Mouse (Mus musculus) spleen, embryonic (tissue): ENCODE data around the gene Iqgap2.

Experiments
- CTCF ChIA-PET: fragments of 350-600 bp; sonication (Branson Sonifier 250); formaldehyde crosslinking; loops from one replicate; lab custom pipeline; 2022; lab: Charles Lee

Gene Iqgap2

DNA sequence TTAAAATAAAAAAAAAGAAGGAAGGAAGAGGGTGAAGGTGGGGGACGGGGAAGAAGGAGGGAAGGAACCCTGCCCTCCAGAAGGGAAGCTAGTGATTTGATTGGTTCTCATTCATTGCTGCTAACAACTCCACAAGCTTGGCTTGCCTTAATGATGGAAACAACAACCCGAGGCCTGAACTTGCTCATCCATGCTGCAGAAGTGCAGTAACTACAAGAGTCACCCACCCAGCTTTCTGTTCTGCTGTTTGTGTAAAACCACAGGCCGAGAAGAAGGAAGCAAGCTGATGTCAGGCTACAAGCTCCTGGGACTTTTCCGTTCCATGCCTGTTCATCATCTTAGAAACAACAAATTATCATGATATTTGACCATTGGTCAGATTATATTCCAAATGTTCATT lies 176.4 kb downstream of the Iqgap2 start:
- CTCF ChIA-PET = no interaction called here

DNA sequence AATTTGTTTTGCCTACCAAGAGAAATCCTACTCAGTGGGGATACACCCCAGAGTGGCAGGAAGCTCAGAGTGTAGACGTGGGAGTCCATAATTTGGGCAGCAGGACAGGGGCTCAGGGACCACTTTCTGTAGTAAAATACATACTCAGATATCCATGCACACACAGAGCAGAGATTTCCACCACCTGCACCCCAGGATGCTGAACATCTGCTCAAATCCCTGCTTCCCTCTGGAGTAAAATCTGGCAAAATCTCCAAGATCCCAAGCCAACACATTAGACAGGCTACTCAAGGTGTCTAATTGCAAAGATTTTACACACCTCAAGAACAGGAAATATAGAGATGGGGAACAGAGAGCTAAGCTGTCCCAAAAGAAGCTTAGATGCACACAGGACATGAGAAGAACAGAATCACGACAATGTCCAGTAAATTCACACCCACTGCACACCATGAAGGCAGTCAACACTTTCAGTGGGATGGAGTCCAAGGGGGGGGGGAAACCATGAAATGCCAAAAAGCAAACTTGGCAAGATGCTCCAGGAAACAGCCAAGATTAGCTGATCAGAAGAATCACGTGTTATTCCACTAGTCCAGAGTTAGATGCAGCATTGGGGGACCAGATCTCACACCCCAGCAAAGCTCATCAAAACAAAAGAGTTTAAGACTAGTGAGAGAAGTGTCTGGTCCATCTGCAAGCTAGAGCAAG lies 177.3 kb downstream of the Iqgap2 start:
- CTCF ChIA-PET = interaction anchor here (0.6 kb wide), 1 partner anchor 204 kb away, joined by 9 read pairs; no protein-coding TSS in a partner anchor

GRCm38 (mm10) chr13:95712570-95713268 lies 179.0 kb downstream of the Iqgap2 start:
- CTCF ChIA-PET = no interaction called here

DNA sequence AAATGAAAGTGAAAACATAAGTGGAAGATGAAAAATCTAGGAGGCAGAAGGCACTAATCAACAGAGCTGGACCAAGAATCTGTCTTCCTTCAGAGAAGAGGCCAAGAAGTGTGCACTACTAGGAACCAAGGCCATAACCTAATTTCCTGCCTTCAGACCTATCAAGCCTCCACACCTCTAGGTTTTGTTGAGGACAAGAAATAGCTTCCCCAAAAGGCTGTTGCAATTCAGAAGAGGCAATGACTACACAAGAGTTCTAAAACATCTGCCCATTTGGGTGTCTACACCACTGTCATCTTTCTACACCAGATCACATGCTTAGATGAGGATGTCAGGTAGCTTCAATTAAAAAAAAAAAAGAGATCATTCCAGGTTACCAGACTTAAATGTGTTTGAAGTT lies 179.7 kb downstream of the Iqgap2 start:
- CTCF ChIA-PET = interaction anchor here (0.5 kb wide), 1 partner anchor 908 kb away, joined by 3 read pairs; no protein-coding TSS in a partner anchor

- CTCF ChIA-PET = no interaction called here
Observed at GRCm38 (mm10) chr13:95705589-95705988, 186.1 kb downstream of the Iqgap2 start.

- CTCF ChIA-PET = no interaction called here
Observed at GRCm38 (mm10) chr13:95703376-95703775, 188.3 kb downstream of the Iqgap2 start.

GRCm38 (mm10) chr13:95697874-95698273 lies 193.8 kb downstream of the Iqgap2 start:
- CTCF ChIA-PET = interaction anchor here (0.6 kb wide), 1 partner anchor 11 kb away, joined by 3 read pairs; no protein-coding TSS in a partner anchor

GRCm38 (mm10) chr13:95696654-95697163 lies 195.0 kb downstream of the Iqgap2 start, which contains the start of gene F2rl2:
Gene F2rl2 (plus strand): TSS chr13:95696853.
- CTCF ChIA-PET = no interaction called here

- CTCF ChIA-PET = no interaction called here
Observed at GRCm38 (mm10) chr13:95696120-95696653, 195.5 kb downstream of the Iqgap2 start.

GRCm38 (mm10) chr13:95692201-95692600 lies 199.5 kb downstream of the Iqgap2 start:
- CTCF ChIA-PET = no interaction called here

DNA sequence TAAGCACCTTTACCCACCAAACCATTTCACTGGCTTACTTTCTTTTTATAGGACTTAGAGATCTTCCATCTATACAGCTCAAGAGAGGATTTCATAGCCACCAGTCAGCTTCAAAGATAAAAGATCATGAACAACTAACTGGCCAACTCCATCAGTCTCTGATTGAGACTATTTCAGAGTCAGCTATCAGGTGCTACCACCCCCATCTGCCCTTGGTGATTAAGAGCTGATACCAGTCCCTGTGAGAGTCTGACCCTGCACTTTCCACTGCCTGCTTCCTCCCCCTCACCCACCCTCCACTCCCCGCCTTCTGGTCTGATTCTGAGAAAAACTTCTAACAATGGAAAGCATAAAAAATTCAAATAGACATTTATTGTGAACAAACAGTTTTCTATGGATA lies 203.1 kb downstream of the Iqgap2 start:
- CTCF ChIA-PET = no interaction called here

- CTCF ChIA-PET = interaction anchor here (0.7 kb wide), 1 partner anchor 67 kb away, joined by 3 read pairs; the partner anchor contains the start of gene F2r
Observed at GRCm38 (mm10) chr13:95685736-95686135, 206.0 kb downstream of the Iqgap2 start.

DNA sequence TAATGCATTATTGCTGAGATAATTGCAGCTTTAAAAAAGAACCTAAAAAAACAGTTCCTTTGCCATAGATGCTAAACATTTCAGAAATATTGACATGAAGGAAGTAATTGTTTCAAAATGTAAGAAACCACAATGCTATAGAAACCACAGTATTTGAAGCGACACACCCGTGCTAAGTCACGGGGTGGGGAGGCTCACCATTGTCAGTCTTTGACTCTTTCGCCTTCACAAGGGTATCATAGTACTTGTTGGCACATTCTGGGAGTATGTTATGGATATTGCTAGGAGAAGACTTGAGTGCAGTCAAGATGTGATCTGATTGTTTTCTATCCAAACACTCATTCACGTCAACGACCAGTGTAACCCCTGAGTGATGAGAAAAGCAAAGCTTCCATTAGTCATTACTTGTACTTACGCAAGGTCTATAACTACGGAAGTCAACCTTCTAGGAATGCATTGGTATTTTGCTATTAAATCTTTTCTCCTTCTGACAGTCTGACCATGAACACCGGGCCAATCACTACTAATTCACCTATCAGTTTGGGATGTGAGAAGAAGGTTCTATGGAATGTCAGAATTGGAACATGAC lies 207.0 kb downstream of the Iqgap2 start:
- CTCF ChIA-PET = no interaction called here

- CTCF ChIA-PET = no interaction called here
Observed at GRCm38 (mm10) chr13:95679491-95679941, 212.2 kb downstream of the Iqgap2 start.

GRCm38 (mm10) chr13:95679078-95679477 lies 212.6 kb downstream of the Iqgap2 start:
- CTCF ChIA-PET = no interaction called here

DNA sequence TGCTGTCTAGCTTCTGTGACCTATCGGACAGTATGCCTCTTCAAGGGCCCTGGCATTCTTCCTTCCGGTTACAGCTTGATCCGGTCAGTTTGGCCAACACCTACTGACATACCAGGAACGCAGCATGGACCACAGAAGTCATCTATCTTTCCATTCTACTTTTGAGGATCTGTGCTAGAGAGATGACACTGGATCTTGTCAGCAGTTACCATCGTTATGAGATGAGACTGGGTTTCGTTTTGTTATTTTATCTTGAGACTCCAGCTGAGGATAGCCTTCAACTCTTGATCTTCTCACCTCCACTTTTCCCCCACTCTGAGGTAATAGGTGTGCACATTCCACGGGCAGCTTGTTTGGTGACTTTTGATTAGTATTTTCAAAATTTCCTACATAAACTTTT lies 219.3 kb downstream of the Iqgap2 start:
- CTCF ChIA-PET = no interaction called here

GRCm38 (mm10) chr13:95671108-95671897 lies 220.4 kb downstream of the Iqgap2 start:
- CTCF ChIA-PET = interaction anchor here (0.6 kb wide), 1 partner anchor 37 kb away, joined by 12 read pairs; no protein-coding TSS in a partner anchor

GRCm38 (mm10) chr13:95670534-95670933 lies 221.2 kb downstream of the Iqgap2 start:
- CTCF ChIA-PET = no interaction called here

DNA sequence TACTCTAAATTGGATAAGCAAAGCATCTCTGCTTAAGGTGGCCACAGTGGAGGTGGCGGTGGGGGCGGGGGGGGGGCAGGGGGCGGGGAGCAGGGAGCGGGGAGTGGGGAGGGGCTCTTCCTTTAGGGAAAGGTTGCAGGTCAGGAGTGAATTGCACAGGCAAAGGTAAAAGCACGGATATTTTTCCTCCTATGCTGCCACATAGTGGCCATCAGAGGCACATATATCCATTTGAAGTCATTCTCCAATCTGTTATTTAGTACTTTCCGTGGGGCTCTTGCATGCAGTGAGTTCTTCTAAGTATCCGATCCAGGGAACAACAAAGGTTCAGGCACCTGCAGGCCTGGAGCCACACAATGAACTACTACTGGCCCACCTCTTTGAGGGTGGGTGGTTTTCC lies 224.5 kb downstream of the Iqgap2 start:
- CTCF ChIA-PET = interaction anchor here (0.6 kb wide), 2 partner anchors 33 to 144 kb away, joined by 3 to 14 read pairs; no protein-coding TSS in a partner anchor

GRCm38 (mm10) chr13:95665644-95666356 lies 225.9 kb downstream of the Iqgap2 start:
- CTCF ChIA-PET = no interaction called here
